Mouse (Mus musculus): ENCODE measurements around the gene Slc39a8. TPM values are rescaled to one million over a fixed set of nuclear protein-coding genes. Genes with fewer than 3 reads are reported as not detected.

The Slc39a8 gene
- polyA plus RNA-seq, 1 experiment from 2014 or later, result 19.5 TPM

DNA sequence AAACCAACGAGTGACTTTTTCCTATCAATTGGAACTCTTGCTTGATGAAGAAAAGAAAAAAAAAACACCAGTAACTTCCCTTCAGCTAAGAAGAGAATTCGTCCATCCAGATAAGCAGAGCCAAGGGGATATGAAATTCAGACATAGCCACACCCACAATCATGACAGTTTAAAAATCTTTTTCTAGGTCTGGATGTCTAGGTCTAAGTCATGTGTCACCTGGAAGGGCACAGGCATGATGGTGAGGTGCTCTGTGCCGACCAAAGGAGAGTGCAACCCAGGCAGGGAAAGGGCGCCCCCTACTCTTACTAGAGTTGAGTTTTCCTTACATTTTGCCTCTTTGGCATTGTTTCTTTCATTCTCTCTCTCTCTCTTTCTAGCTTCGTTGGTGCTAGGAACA is 18.1 kb downstream of the Slc39a8 start:
- Histone ChIP-seq H3K27me3 (ENCODE audit: insufficient read depth, low read length) (no peaks in the 10 kb centered on the region), H3K9ac (replicated peaks; ENCODE audit: low read length) (no peak overlapping the region), H3K36me3 (ENCODE audit: insufficient read depth, low read length) (no peaks in the 10 kb centered on the region), H3K4me2 (replicated peaks; ENCODE audit: low read depth, low read length) (no peak overlapping the region), H3K4me3 (ENCODE audit: low read length) (no peak overlapping the region), H3K4me1 (ENCODE audit: insufficient read depth, low read length) (peaks cover 7% of the 10 kb centered on the region), H3K27ac (ENCODE audit: low read length) (no peak overlapping the region), H3K9me3 (ENCODE audit: low read length) (no peaks in the 10 kb centered on the region)
- WGBS, result 75% methylated on average over 5 of the region's 5 CpGs
- no peak for ATAC-seq (ENCODE audit: low FRiP score, low TSS enrichment)

DNA sequence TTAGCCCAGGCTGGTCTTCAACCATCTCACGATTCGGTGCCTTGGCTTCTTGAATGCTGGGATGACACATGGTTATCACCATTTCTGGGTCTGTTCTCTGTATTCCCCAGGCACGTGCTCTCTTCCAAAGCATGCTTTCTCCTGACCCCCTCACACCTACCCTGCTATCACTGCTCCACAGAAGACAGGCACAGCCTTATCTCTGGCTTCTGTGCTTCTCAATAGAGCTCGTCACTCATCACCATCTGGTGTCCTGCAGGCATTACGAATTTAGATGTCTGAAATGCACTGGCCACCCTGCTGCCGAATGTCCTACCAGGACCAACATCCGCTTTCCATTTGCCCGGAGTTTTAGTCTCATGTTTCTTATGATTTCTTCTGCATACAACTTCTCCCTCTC is 18.6 kb downstream of the Slc39a8 start:
- no peak overlapping the region for H3K4me3 ChIP-seq (ENCODE audit: low read length)
- H3K4me2 ChIP-seq (replicated peaks; ENCODE audit: low read depth, low read length), result no peak overlapping the region
- no peaks in the 10 kb centered on the region for H3K36me3 ChIP-seq (ENCODE audit: insufficient read depth, low read length)
- no peaks in the 10 kb centered on the region for H3K27me3 ChIP-seq (ENCODE audit: insufficient read depth, low read length)
- H3K27ac ChIP-seq (ENCODE audit: low read length), result no peak overlapping the region
- WGBS, result 93% methylated on average over 8 of the region's 8 CpGs
- H3K4me1 ChIP-seq (ENCODE audit: insufficient read depth, low read length), result peaks cover 7% of the 10 kb centered on the region
- H3K9ac ChIP-seq (replicated peaks; ENCODE audit: low read length), result no peak overlapping the region
- no peak for ATAC-seq (ENCODE audit: low FRiP score, low TSS enrichment)
- no peaks in the 10 kb centered on the region for H3K9me3 ChIP-seq (ENCODE audit: low read length)

DNA sequence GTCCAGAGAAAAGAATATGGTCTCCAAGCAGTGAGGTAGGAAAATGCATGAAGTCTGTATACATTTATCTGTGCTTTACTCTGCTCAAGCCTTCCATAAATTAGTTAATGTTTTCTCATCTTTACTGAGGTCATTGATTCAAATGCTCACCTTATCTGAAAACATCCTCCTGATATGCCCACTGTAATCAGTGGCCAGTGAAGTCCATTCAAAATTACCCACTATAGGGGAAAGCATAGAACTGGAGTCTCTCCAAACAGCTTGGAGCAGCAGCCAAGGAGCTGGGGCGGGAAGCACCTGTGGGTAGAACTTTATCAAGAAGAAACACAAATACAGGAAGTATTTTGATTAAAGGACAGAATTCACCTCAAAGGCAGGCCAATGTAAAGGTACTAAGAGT is 19.8 kb downstream of the Slc39a8 start:
- no peak overlapping the region for H3K4me3 ChIP-seq (ENCODE audit: low read length)
- H3K9me3 ChIP-seq (ENCODE audit: low read length), result no peaks in the 10 kb centered on the region
- no peak for ATAC-seq (ENCODE audit: low FRiP score, low TSS enrichment)
- no peak overlapping the region for H3K27ac ChIP-seq (ENCODE audit: low read length)
- H3K9ac ChIP-seq (replicated peaks; ENCODE audit: low read length), result no peak overlapping the region
- no peaks in the 10 kb centered on the region for H3K36me3 ChIP-seq (ENCODE audit: insufficient read depth, low read length)
- 85% methylated on average over 1 of the region's 1 CpGs for WGBS
- H3K4me2 ChIP-seq (replicated peaks; ENCODE audit: low read depth, low read length), result no peak overlapping the region
- no peaks in the 10 kb centered on the region for H3K27me3 ChIP-seq (ENCODE audit: insufficient read depth, low read length)
- peaks cover 7% of the 10 kb centered on the region for H3K4me1 ChIP-seq (ENCODE audit: insufficient read depth, low read length)

DNA sequence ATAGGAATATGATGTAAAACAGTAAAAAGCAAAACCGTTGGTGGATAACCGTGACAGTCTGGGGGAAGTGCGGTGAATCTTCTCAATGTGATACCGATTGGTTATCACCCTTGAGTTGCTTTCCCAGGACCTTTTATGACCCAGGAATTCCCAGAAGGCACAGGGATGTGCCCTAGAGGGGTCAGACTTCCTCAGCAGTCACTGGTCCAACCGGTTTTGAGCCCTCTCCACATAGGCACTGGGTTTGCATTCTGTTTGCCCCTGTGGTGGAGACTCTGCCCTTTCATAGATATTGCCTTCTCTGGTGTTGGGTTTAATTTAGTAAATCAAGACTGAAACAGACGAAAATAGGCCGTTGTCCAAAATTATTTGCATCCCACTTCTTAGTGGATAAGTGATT is 20.8 kb downstream of the Slc39a8 start:
- no peak overlapping the region for H3K4me3 ChIP-seq (ENCODE audit: low read length)
- H3K27me3 ChIP-seq (ENCODE audit: insufficient read depth, low read length), result no peaks in the 10 kb centered on the region
- peaks cover 7% of the 10 kb centered on the region for H3K4me1 ChIP-seq (ENCODE audit: insufficient read depth, low read length)
- 57% methylated on average over 7 of the region's 7 CpGs for WGBS
- H3K36me3 ChIP-seq (ENCODE audit: insufficient read depth, low read length), result no peaks in the 10 kb centered on the region
- no peaks in the 10 kb centered on the region for H3K9me3 ChIP-seq (ENCODE audit: low read length)
- no peak overlapping the region for H3K4me2 ChIP-seq (replicated peaks; ENCODE audit: low read depth, low read length)
- ATAC-seq (ENCODE audit: low FRiP score, low TSS enrichment), result no peak
- no peak overlapping the region for H3K9ac ChIP-seq (replicated peaks; ENCODE audit: low read length)
- H3K27ac ChIP-seq (ENCODE audit: low read length), result no peak overlapping the region

DNA sequence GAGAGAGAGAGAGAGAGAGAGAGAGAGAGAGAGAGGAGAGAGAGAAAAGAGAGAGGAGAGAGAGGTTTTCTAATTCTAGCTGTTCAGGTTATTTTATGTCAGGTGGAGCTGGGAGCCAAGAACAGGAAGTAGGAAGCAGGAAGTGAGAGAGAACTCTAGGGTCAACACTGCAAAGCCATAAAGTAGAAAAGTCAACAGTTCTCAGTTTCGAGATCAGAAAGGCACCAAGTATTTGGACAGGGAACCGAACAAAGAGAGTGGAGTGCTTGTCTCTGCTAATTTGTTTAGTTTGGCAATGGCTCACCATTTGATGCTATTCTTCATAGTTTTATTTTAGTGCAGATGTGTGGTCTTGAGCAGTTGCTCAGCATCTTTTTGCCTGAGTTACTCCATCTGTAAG is 26.5 kb downstream of the Slc39a8 start:
- no peak overlapping the region for H3K4me2 ChIP-seq (replicated peaks; ENCODE audit: low read depth, low read length)
- H3K27me3 ChIP-seq (ENCODE audit: insufficient read depth, low read length), result no peaks in the 10 kb centered on the region
- no peak overlapping the region for H3K9ac ChIP-seq (replicated peaks; ENCODE audit: low read length)
- ATAC-seq (ENCODE audit: low FRiP score, low TSS enrichment), result no peak
- no peak overlapping the region for H3K4me3 ChIP-seq (ENCODE audit: low read length)
- no peak overlapping the region for H3K27ac ChIP-seq (ENCODE audit: low read length)
- H3K36me3 ChIP-seq (ENCODE audit: insufficient read depth, low read length), result no peaks in the 10 kb centered on the region
- peaks cover 5% of the 10 kb centered on the region; the same call in 1 of the 2 replicates for H3K4me1 ChIP-seq (ENCODE audit: insufficient read depth, low read length)
- 34% methylated on average over 2 of the region's 2 CpGs for WGBS
- no peaks in the 10 kb centered on the region for H3K9me3 ChIP-seq (ENCODE audit: low read length)

DNA sequence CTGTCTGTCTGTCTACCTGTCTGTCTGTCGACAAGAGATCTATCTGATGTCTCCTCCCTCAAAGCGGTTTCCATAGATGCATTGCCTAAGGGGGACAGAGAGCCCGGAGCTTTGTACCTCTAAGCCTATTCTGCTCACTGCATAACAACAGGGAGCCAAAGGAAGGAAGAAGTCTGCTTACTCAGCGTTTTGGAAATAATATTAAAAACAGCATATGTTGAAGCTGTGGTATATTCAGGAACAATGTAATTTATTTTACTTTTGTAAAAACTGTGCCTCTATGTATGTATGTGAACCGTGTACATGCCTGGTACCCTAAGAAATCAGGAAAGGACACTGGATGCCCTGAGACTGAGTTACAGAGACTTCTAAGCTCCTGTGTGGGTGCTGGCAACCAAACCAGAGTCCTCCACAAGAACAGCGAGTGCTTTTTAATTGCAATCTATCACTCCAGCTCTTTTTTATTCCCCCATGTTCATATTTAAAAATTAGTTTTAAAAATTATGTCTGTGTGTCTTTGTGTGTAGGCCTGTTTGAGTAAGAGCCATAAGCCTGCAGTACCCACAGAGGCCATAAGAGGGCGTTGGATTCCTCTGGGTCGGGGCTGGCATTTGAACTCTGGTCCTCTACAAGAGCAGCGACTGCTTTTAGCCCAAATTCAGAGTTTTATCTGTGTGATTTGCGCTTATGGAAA is 28.7 kb downstream of the Slc39a8 start:
- no peaks in the 10 kb centered on the region for H3K36me3 ChIP-seq (ENCODE audit: insufficient read depth, low read length)
- H3K4me1 ChIP-seq (ENCODE audit: insufficient read depth, low read length), result peaks cover 9% of the 10 kb centered on the region; the same call in 1 of the 2 replicates
- no peak for ATAC-seq (ENCODE audit: low FRiP score, low TSS enrichment)
- no peaks in the 10 kb centered on the region for H3K27me3 ChIP-seq (ENCODE audit: insufficient read depth, low read length)
- 85% methylated on average over 10 of the region's 10 CpGs for WGBS
- H3K9ac ChIP-seq (replicated peaks; ENCODE audit: low read length), result no peak overlapping the region
- no peaks in the 10 kb centered on the region for H3K9me3 ChIP-seq (ENCODE audit: low read length)
- no peak overlapping the region for H3K27ac ChIP-seq (ENCODE audit: low read length)
- no peak overlapping the region for H3K4me3 ChIP-seq (ENCODE audit: low read length)
- H3K4me2 ChIP-seq (replicated peaks; ENCODE audit: low read depth, low read length), result no peak overlapping the region

DNA sequence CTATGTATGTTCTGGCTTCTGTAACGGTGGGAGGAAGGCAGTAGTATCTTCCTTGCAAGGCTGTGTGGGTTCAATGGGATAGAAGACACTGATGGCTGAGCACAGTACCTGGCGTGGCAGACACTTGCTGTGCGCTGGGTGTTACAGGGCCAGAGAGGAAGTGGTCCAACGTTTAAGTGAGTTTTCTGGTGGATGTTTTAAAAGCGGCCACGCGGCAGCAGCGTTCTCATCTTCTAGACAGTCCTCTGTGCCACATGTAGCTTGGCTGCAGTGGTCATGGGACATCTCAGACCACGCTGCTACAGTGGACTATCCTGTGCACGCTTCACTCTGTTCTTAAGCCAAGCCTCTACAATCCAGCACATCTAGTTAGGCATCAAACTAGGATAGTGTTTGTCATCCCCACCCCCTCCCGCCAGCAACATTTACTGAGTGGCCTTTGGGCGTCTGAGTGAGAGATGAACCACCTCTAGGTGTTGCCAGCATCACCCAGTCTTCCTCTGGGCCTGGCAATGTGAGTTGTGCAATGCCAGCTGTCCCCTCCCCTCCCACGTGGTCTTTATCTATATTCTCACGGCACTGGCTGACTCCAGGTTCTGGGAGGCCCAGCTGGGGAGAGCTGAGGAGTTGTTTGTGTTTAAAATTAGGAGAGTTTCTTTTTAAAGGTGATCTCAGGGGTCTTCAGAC is 29.4 kb downstream of the Slc39a8 start:
- Histone ChIP-seq H3K4me2 (replicated peaks; ENCODE audit: low read depth, low read length) (no peak overlapping the region), H3K9me3 (ENCODE audit: low read length) (no peaks in the 10 kb centered on the region), H3K4me3 (ENCODE audit: low read length) (no peak overlapping the region), H3K36me3 (ENCODE audit: insufficient read depth, low read length) (no peaks in the 10 kb centered on the region), H3K27ac (ENCODE audit: low read length) (no peak overlapping the region), H3K27me3 (ENCODE audit: insufficient read depth, low read length) (no peaks in the 10 kb centered on the region), H3K4me1 (ENCODE audit: insufficient read depth, low read length) (peaks cover 9% of the 10 kb centered on the region; the same call in 1 of the 2 replicates), H3K9ac (replicated peaks; ENCODE audit: low read length) (no peak overlapping the region)
- WGBS, result 79% methylated on average over 14 of the region's 14 CpGs
- no peak; the same call in 1 of the 2 replicates for ATAC-seq (ENCODE audit: low FRiP score, low TSS enrichment)

DNA sequence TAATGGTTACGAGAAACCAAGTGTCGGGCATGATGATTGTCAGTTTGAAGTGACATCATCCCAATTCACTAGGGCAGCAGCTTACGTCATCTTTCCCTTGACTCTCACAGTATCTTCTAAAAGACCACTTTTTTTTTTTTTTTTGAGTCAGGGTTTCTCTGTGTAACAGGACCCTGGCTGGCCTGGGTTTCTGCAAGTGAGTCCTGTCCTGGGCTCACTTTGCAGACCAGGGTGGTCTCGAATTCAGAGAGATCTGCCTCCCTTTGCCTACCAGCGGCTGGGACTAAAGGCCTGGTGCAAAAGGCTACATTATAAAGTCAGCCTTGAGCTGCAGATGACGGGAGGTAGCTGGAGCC is 29.9 kb downstream of the Slc39a8 start:
- 76% methylated on average over 6 of the region's 6 CpGs for WGBS
- ATAC-seq (ENCODE audit: low FRiP score, low TSS enrichment), result 0 out of 2 replicates have a peak, but pooled peaks have one; percentile 40
- H3K9me3 ChIP-seq (ENCODE audit: low read length), result no peaks in the 10 kb centered on the region
- H3K27ac ChIP-seq (ENCODE audit: low read length), result no peak overlapping the region
- H3K4me3 ChIP-seq (ENCODE audit: low read length), result no peak overlapping the region
- H3K9ac ChIP-seq (replicated peaks; ENCODE audit: low read length), result no peak overlapping the region
- H3K4me1 ChIP-seq (ENCODE audit: insufficient read depth, low read length), result peaks cover 9% of the 10 kb centered on the region; the same call in 1 of the 2 replicates
- no peak overlapping the region for H3K4me2 ChIP-seq (replicated peaks; ENCODE audit: low read depth, low read length)
- no peaks in the 10 kb centered on the region for H3K27me3 ChIP-seq (ENCODE audit: insufficient read depth, low read length)
- no peaks in the 10 kb centered on the region for H3K36me3 ChIP-seq (ENCODE audit: insufficient read depth, low read length)

DNA sequence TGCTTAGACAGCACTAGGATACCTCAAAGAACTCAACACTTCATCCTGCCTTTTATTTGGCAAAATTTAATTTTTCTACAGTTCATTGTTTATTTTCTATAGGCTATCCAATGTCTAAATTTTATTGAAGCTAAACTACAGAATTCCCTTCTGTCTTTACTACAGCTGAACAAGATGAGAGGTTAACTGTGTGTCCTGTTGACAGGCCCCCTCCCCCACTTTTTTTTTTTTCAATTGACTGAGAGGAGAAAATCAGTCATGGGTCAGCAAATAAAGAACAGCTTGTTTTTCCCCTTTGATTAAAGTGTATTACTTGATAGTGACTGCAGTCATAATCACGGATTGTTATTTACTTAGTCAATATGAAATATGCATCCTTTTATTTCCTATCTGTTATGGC is 31.2 kb downstream of the Slc39a8 start:
- no peak overlapping the region for H3K27ac ChIP-seq (ENCODE audit: low read length)
- no peak overlapping the region for H3K4me3 ChIP-seq (ENCODE audit: low read length)
- ATAC-seq (ENCODE audit: low FRiP score, low TSS enrichment), result no peak
- no peaks in the 10 kb centered on the region for H3K9me3 ChIP-seq (ENCODE audit: low read length)
- 25% methylated on average over 1 of the region's 1 CpGs for WGBS
- H3K9ac ChIP-seq (replicated peaks; ENCODE audit: low read length), result no peak overlapping the region
- H3K4me1 ChIP-seq (ENCODE audit: insufficient read depth, low read length), result peaks cover 9% of the 10 kb centered on the region; the same call in 1 of the 2 replicates
- no peak overlapping the region for H3K4me2 ChIP-seq (replicated peaks; ENCODE audit: low read depth, low read length)
- no peaks in the 10 kb centered on the region for H3K36me3 ChIP-seq (ENCODE audit: insufficient read depth, low read length)
- no peaks in the 10 kb centered on the region for H3K27me3 ChIP-seq (ENCODE audit: insufficient read depth, low read length)

DNA sequence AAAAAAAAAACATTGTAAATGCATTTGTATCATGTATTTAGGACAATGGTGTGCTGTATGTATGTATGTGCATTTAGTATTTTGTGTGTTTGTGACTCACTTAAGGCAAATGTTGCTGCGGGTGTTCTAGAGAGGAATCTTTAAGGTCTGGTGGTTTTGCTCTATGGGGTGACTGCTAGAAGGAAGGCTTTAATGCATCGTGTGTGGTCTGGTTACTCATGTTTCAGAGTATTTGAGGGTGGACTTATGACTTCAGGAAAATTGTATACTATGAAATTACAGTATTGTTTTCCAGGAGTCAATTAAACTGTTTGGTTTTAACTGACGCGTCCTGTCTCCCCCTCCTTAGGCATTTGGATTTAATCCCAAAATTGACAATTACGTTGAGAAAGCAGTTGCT is 32.1 kb downstream of the Slc39a8 start:
- H3K9me3 ChIP-seq (ENCODE audit: low read length), result no peaks in the 10 kb centered on the region
- 35% methylated on average over 5 of the region's 5 CpGs for WGBS
- H3K4me3 ChIP-seq (ENCODE audit: low read length), result no peak overlapping the region
- H3K27me3 ChIP-seq (ENCODE audit: insufficient read depth, low read length), result no peaks in the 10 kb centered on the region
- H3K36me3 ChIP-seq (ENCODE audit: insufficient read depth, low read length), result no peaks in the 10 kb centered on the region
- ATAC-seq (ENCODE audit: low FRiP score, low TSS enrichment), result no peak; the same call in 1 of the 2 replicates
- H3K4me2 ChIP-seq (replicated peaks; ENCODE audit: low read depth, low read length), result no peak overlapping the region
- peaks cover 9% of the 10 kb centered on the region; the same call in 1 of the 2 replicates for H3K4me1 ChIP-seq (ENCODE audit: insufficient read depth, low read length)
- H3K27ac ChIP-seq (ENCODE audit: low read length), result no peak overlapping the region
- no peak overlapping the region for H3K9ac ChIP-seq (replicated peaks; ENCODE audit: low read length)
